Mouse (Mus musculus) stomach, embryonic 15.5 days (tissue): ENCODE results near the gene Otol1. TPM values are rescaled to one million over a fixed set of nuclear protein-coding genes. Genes with fewer than 3 reads are reported as not detected.

ENCODE experiments used
- ATAC-seq: fragments of 200-750 bp; cut with Nextera tagmentation; 2 replicates; pipeline ENCODE4 v1.8.0; 2017; ENCODE audit warnings: low read depth, moderate number of reproducible peaks, moderate TSS enrichment; ENCODE audit not compliant: insufficient read depth, low FRiP score
- H3K27ac ChIP-seq: fragments of 300-500 bp; sonication (generic); 2 replicates; pipeline ENCODE4 v1.5.1; 2015; ENCODE audit warnings: mild to moderate bottlenecking, inconsistent platforms
- H3K27me3 ChIP-seq: fragments of 300-500 bp; sonication (generic); replicated peaks from 2 replicates; pipeline ENCODE4 v1.6.1; 2015; ENCODE audit warnings: inconsistent platforms
- H3K36me3 ChIP-seq: fragments of 300-500 bp; sonication (generic); 2 replicates; pipeline ENCODE4 v1.6.1; 2015; ENCODE audit warnings: inconsistent platforms
- H3K4me1 ChIP-seq: fragments of 300-500 bp; sonication (generic); 2 replicates; pipeline ENCODE4 v1.6.1; 2015; ENCODE audit warnings: inconsistent platforms
- H3K4me2 ChIP-seq: fragments of 300-500 bp; sonication (generic); 2 replicates; pipeline ENCODE4 v1.6.1; 2015; ENCODE audit warnings: mild to moderate bottlenecking, inconsistent platforms
- H3K4me3 ChIP-seq: fragments of 300-500 bp; sonication (generic); replicated peaks from 2 replicates; pipeline ENCODE4 v1.5.1; 2015; ENCODE audit warnings: inconsistent platforms
- H3K9ac ChIP-seq: fragments of 300-500 bp; sonication (generic); 2 replicates; pipeline ENCODE4 v1.6.1; 2015; ENCODE audit warnings: inconsistent platforms
- H3K9me3 ChIP-seq: fragments of 300-500 bp; sonication (generic); 2 replicates; pipeline ENCODE4 v1.6.1; 2016; ENCODE audit warnings: inconsistent platforms
- WGBS: fragments of 180-500 bp; shearing (Covaris S2); methylation state at CpG from one replicate; pipeline ENCODE4 v1.1.7; 2015; 5-methylcytosine and 5-hydroxymethylcytosine counted together
- polyA plus RNA-seq: library from polyadenylated mRNA; unstranded; fragments of >200 nt; fragmentation: Nextera tagmentation; extraction: Ambion mirVana; gene quantifications from 2 replicates; pipeline ENCODE4 v1.2.1, GENCODE M21; 2015

Gene Otol1
- not detected in 2 replicates for polyA plus RNA-seq

GRCm38 (mm10) chr3:70007313-70007712, at the start of gene Otol1:
Gene Otol1, plus strand, starts transcription at chr3:70007613.
- no peaks in the 10 kb centered on the region for H3K27me3 ChIP-seq
- no peaks in the 10 kb centered on the region for H3K9me3 ChIP-seq
- no peak for ATAC-seq
- H3K4me2 ChIP-seq, result no peak within 1 kb of the TSS
- H3K36me3 ChIP-seq, result no peaks in the 10 kb centered on the region
- H3K27ac ChIP-seq, result no peak within 1 kb of the TSS
- no peak within 1 kb of the TSS for H3K4me3 ChIP-seq
- no peaks in the 10 kb centered on the region for H3K4me1 ChIP-seq
- 71% methylated on average over 4 of the region's 4 CpGs for WGBS
- no peak within 1 kb of the TSS for H3K9ac ChIP-seq

- Histone ChIP-seq H3K4me2 (no peak overlapping the region), H3K9me3 (no peaks in the 10 kb centered on the region), H3K4me3 (no peak overlapping the region), H3K36me3 (no peaks in the 10 kb centered on the region), H3K4me1 (no peaks in the 10 kb centered on the region), H3K9ac (no peak overlapping the region), H3K27me3 (no peaks in the 10 kb centered on the region), H3K27ac (no peak overlapping the region)
- WGBS, result 63% methylated on average over 5 of the region's 5 CpGs
- no peak for ATAC-seq
Observed at GRCm38 (mm10) chr3:69962187-69962586, 45.2 kb upstream of the Otol1 start.

GRCm38 (mm10) chr3:69971482-69972097, 35.8 kb upstream of the Otol1 start:
- Histone ChIP-seq H3K9ac (no peak overlapping the region), H3K4me2 (no peak overlapping the region), H3K27ac (no peak overlapping the region), H3K4me1 (no peaks in the 10 kb centered on the region), H3K4me3 (no peak overlapping the region), H3K27me3 (no peaks in the 10 kb centered on the region), H3K9me3 (no peaks in the 10 kb centered on the region), H3K36me3 (no peaks in the 10 kb centered on the region)
- no peak for ATAC-seq
- 73% methylated on average over 6 of the region's 6 CpGs for WGBS

GRCm38 (mm10) chr3:69978092-69978491, 29.3 kb upstream of the Otol1 start:
- H3K27me3 ChIP-seq, result no peaks in the 10 kb centered on the region
- no peak overlapping the region for H3K4me2 ChIP-seq
- H3K36me3 ChIP-seq, result no peaks in the 10 kb centered on the region
- H3K27ac ChIP-seq, result no peak overlapping the region
- no peak for ATAC-seq
- H3K4me1 ChIP-seq, result no peaks in the 10 kb centered on the region
- no peak overlapping the region for H3K9ac ChIP-seq
- H3K9me3 ChIP-seq, result no peaks in the 10 kb centered on the region
- H3K4me3 ChIP-seq, result no peak overlapping the region

GRCm38 (mm10) chr3:69993806-69994205, 13.6 kb upstream of the Otol1 start:
- no peak for ATAC-seq
- Histone ChIP-seq H3K27me3 (no peaks in the 10 kb centered on the region), H3K9ac (no peak overlapping the region), H3K36me3 (no peaks in the 10 kb centered on the region), H3K4me1 (no peaks in the 10 kb centered on the region), H3K4me2 (no peak overlapping the region), H3K9me3 (no peaks in the 10 kb centered on the region), H3K27ac (no peak overlapping the region), H3K4me3 (no peak overlapping the region)
- 44% methylated on average over 4 of the region's 4 CpGs for WGBS

GRCm38 (mm10) chr3:70001540-70001939, 5.9 kb upstream of the Otol1 start:
- Histone ChIP-seq H3K4me2 (no peak overlapping the region), H3K4me1 (no peaks in the 10 kb centered on the region), H3K9me3 (no peaks in the 10 kb centered on the region), H3K27ac (no peak overlapping the region), H3K9ac (no peak overlapping the region), H3K4me3 (no peak overlapping the region), H3K27me3 (no peaks in the 10 kb centered on the region), H3K36me3 (no peaks in the 10 kb centered on the region)
- WGBS, result 56% methylated on average over 9 of the region's 9 CpGs
- no peak for ATAC-seq

GRCm38 (mm10) chr3:70003126-70003764, 4.2 kb upstream of the Otol1 start:
- H3K36me3 ChIP-seq, result no peaks in the 10 kb centered on the region
- 81% methylated on average over 17 of the region's 17 CpGs for WGBS
- H3K9ac ChIP-seq, result no peak overlapping the region
- H3K4me3 ChIP-seq, result no peak overlapping the region
- no peak overlapping the region for H3K4me2 ChIP-seq
- H3K4me1 ChIP-seq, result no peaks in the 10 kb centered on the region
- H3K27ac ChIP-seq, result no peak overlapping the region
- no peaks in the 10 kb centered on the region for H3K27me3 ChIP-seq
- no peak for ATAC-seq
- no peaks in the 10 kb centered on the region for H3K9me3 ChIP-seq

GRCm38 (mm10) chr3:70003955-70004354, 3.5 kb upstream of the Otol1 start:
- WGBS, result 43% methylated on average over 7 of the region's 7 CpGs
- H3K27me3 ChIP-seq, result no peaks in the 10 kb centered on the region
- no peak overlapping the region for H3K9ac ChIP-seq
- no peak for ATAC-seq
- no peaks in the 10 kb centered on the region for H3K36me3 ChIP-seq
- H3K27ac ChIP-seq, result no peak overlapping the region
- H3K4me2 ChIP-seq, result no peak overlapping the region
- no peak overlapping the region for H3K4me3 ChIP-seq
- H3K4me1 ChIP-seq, result no peaks in the 10 kb centered on the region
- H3K9me3 ChIP-seq, result no peaks in the 10 kb centered on the region

GRCm38 (mm10) chr3:70004379-70004778, 3.0 kb upstream of the Otol1 start:
- H3K36me3 ChIP-seq, result no peaks in the 10 kb centered on the region
- no peak overlapping the region for H3K4me3 ChIP-seq
- H3K27me3 ChIP-seq, result no peaks in the 10 kb centered on the region
- ATAC-seq, result no peak
- H3K4me2 ChIP-seq, result no peak overlapping the region
- H3K9me3 ChIP-seq, result no peaks in the 10 kb centered on the region
- no peak overlapping the region for H3K9ac ChIP-seq
- H3K4me1 ChIP-seq, result no peaks in the 10 kb centered on the region
- 69% methylated on average over 8 of the region's 8 CpGs for WGBS
- no peak overlapping the region for H3K27ac ChIP-seq

- H3K27ac ChIP-seq, result no peak overlapping the region
- 73% methylated on average over 4 of the region's 4 CpGs for WGBS
- no peaks in the 10 kb centered on the region for H3K4me1 ChIP-seq
- H3K36me3 ChIP-seq, result no peaks in the 10 kb centered on the region
- no peaks in the 10 kb centered on the region for H3K9me3 ChIP-seq
- no peak for ATAC-seq
- H3K27me3 ChIP-seq, result no peaks in the 10 kb centered on the region
- H3K4me2 ChIP-seq, result no peak overlapping the region
- no peak overlapping the region for H3K9ac ChIP-seq
- no peak overlapping the region for H3K4me3 ChIP-seq
Observed at GRCm38 (mm10) chr3:70012641-70013040, 5.2 kb downstream of the Otol1 start.

- no peaks in the 10 kb centered on the region for H3K4me1 ChIP-seq
- no peak overlapping the region for H3K9ac ChIP-seq
- WGBS, result 44% methylated on average over 6 of the region's 6 CpGs
- H3K4me3 ChIP-seq, result no peak overlapping the region
- H3K9me3 ChIP-seq, result no peaks in the 10 kb centered on the region
- no peak overlapping the region for H3K27ac ChIP-seq
- no peak for ATAC-seq
- no peak overlapping the region for H3K4me2 ChIP-seq
- H3K36me3 ChIP-seq, result no peaks in the 10 kb centered on the region
- no peaks in the 10 kb centered on the region for H3K27me3 ChIP-seq
Observed at GRCm38 (mm10) chr3:70026605-70027004, 19.2 kb downstream of the Otol1 start.

- ATAC-seq, result no peak
Observed at GRCm38 (mm10) chr3:70029260-70029659, 21.8 kb downstream of the Otol1 start.

More at GRCm38 (mm10) chr3:70029260-70029659, 21.8 kb downstream of the Otol1 start:
- H3K27ac ChIP-seq, result no peak overlapping the region
- no peaks in the 10 kb centered on the region for H3K36me3 ChIP-seq
- WGBS, result 78% methylated on average over 3 of the region's 3 CpGs
- H3K9me3 ChIP-seq, result no peaks in the 10 kb centered on the region
- no peaks in the 10 kb centered on the region for H3K27me3 ChIP-seq
- H3K4me1 ChIP-seq, result no peaks in the 10 kb centered on the region
- no peak overlapping the region for H3K9ac ChIP-seq
- no peak overlapping the region for H3K4me3 ChIP-seq
- H3K4me2 ChIP-seq, result no peak overlapping the region
